In the genomic region with DNA sequence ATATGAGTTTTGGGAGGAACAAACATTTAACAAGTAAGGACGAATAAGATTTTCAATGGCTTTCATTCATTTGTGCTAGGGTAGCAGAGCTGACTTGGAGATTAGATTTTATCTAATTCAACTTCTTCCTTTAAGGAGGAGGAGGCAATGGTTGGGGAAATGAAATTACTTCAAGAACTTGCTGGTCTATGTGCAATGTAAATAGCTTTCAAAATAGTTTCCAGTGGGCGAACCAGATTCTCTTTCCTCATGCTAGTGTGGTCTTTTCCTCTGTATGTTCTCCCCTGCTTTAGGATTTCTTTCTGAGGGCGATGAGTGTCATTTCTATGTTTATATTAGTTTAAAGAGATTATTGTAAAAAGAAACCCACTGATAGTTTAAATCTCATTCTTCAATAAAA, we compare ENCODE assay signal across 33 mouse cellular contexts. TPM values are rescaled to one million over a fixed set of nuclear protein-coding genes. Genes with fewer than 3 reads are reported as not detected.
"Had no signal": no experiment of that assay in that cellular context is flagged by ENCODE, and none has a peak within 500 bp of the region (broad histone marks: within the 10 kb centered on the region; RNA-seq: fewer than 3 reads in every experiment).

No protein-coding gene starts in this region.

- H3K4me2 ChIP-seq: embryonic facial prominence, embryonic 12.5 days; embryonic facial prominence, embryonic 13.5 days; embryonic facial prominence, embryonic 15.5 days; forebrain, embryonic 12.5 days; forebrain, embryonic 13.5 days; forebrain, embryonic 15.5 days had no signal

- H3K27me3 ChIP-seq: embryonic facial prominence, embryonic 12.5 days; embryonic facial prominence, embryonic 13.5 days; embryonic facial prominence, embryonic 15.5 days; forebrain, embryonic 12.5 days; forebrain, embryonic 13.5 days; forebrain, embryonic 15.5 days had no signal

- H3K4me1 ChIP-seq: embryonic facial prominence, embryonic 10.5 days; embryonic facial prominence, embryonic 12.5 days; embryonic facial prominence, embryonic 13.5 days; embryonic facial prominence, embryonic 15.5 days; forebrain, embryonic 10.5 days; forebrain, embryonic 12.5 days; forebrain, embryonic 13.5 days; forebrain, embryonic 15.5 days; heart, embryonic 10.5 days had no signal

- H3K9ac ChIP-seq: embryonic facial prominence, embryonic 12.5 days; embryonic facial prominence, embryonic 13.5 days; embryonic facial prominence, embryonic 15.5 days; forebrain, embryonic 12.5 days; forebrain, embryonic 13.5 days; forebrain, embryonic 15.5 days; forebrain, postnatal 0 days had no signal

- DNase-seq: cerebellum, adult 8-10 months; cerebellum, adult 9-10 months; cerebellum, adult 9-11 months; cerebellum, postnatal 10 days; cerebellum, postnatal 14 days; cerebellum, postnatal 25 days; cerebellum, postnatal 36 days; embryo, embryonic 11 days; forebrain, postnatal 0 days; gastrocnemius, adult 2 months; gastrocnemius, postnatal 10 days; gastrocnemius, postnatal 14 days; gastrocnemius, postnatal 25 days; gastrocnemius, postnatal 36 days; heart, adult 11 months; heart, adult 18-20 months; heart, adult 2 months had no signal

- H3K9me3 ChIP-seq: embryonic facial prominence, embryonic 10.5 days; embryonic facial prominence, embryonic 12.5 days; embryonic facial prominence, embryonic 13.5 days; embryonic facial prominence, embryonic 15.5 days; forebrain, embryonic 10.5 days; forebrain, embryonic 12.5 days; forebrain, embryonic 13.5 days; forebrain, embryonic 15.5 days; heart, embryonic 10.5 days had no signal

- H3K36me3 ChIP-seq: embryonic facial prominence, embryonic 10.5 days; embryonic facial prominence, embryonic 12.5 days; embryonic facial prominence, embryonic 13.5 days; embryonic facial prominence, embryonic 15.5 days; forebrain, embryonic 10.5 days; forebrain, embryonic 12.5 days; forebrain, embryonic 15.5 days; heart, embryonic 10.5 days had no signal

- ATAC-seq: forebrain, embryonic 13.5 days; forebrain, embryonic 14.5 days; forebrain, embryonic 15.5 days; forebrain, embryonic 16.5 days; forebrain, postnatal 0 days had no signal

- H3K27ac ChIP-seq: embryonic facial prominence, embryonic 10.5 days; embryonic facial prominence, embryonic 12.5 days; embryonic facial prominence, embryonic 13.5 days; embryonic facial prominence, embryonic 15.5 days; forebrain, embryonic 10.5 days; forebrain, embryonic 12.5 days; forebrain, embryonic 13.5 days; forebrain, embryonic 15.5 days; gastrocnemius, adult 2 months; heart, adult 2 months; heart, embryonic 10.5 days had no signal

- H3K4me3 ChIP-seq: embryonic facial prominence, embryonic 10.5 days; embryonic facial prominence, embryonic 12.5 days; embryonic facial prominence, embryonic 13.5 days; embryonic facial prominence, embryonic 15.5 days; erythroblast, embryonic 14.5 days; forebrain, embryonic 10.5 days; forebrain, embryonic 12.5 days; forebrain, embryonic 13.5 days; forebrain, embryonic 15.5 days; gastrocnemius, adult 2 months; heart, adult 2 months; heart, embryonic 10.5 days had no signal

RNA-seq across cellular contexts. Expression of a gene that starts 45.7 kb away (rescaled TPM):
- polyA plus RNA-seq: embryonic facial prominence, embryonic 10.5 days; embryonic facial prominence, embryonic 11.5 days; embryonic facial prominence, embryonic 12.5 days; embryonic facial prominence, embryonic 13.5 days; embryonic facial prominence, embryonic 14.5 days; embryonic facial prominence, embryonic 15.5 days; erythroblast, embryonic 14.5 days; forebrain, embryonic 10.5 days; forebrain, embryonic 13.5 days; forebrain, embryonic 15.5 days; forebrain, embryonic 16.5 days; forebrain, postnatal 0 days; frontal cortex, adult 2 months; gonadal fat pad, adult 2 months; heart, adult 2 months; heart, embryonic 10.5 days had no signal
